Mouse (Mus musculus) urinary bladder, postnatal 25 days (tissue): ENCODE results near the gene Ptchd1.

Experiments used
- DNase-seq: peaks from one replicate; pipeline ENCODE4 v3.0.0; 2022; ENCODE audit warnings: low spot score

Gene Ptchd1

GRCm38 (mm10) chrX:155623701-155624281 is at the start of gene Ptchd1:
Gene Ptchd1 (minus strand): TSS chrX:155623814.
- DNase-seq = no peak

GRCm38 (mm10) chrX:155657971-155658370 is 34.4 kb upstream of the Ptchd1 start:
- no peak for DNase-seq

GRCm38 (mm10) chrX:155645975-155646374 is 22.4 kb upstream of the Ptchd1 start:
- no peak for DNase-seq

- no peak for DNase-seq
Measured at GRCm38 (mm10) chrX:155643975-155644374, 20.4 kb upstream of the Ptchd1 start.

- DNase-seq = no peak
Measured at GRCm38 (mm10) chrX:155625671-155626196, 2.1 kb upstream of the Ptchd1 start.

GRCm38 (mm10) chrX:155624895-155625294 is 1.3 kb upstream of the Ptchd1 start:
- DNase-seq = no peak

- no peak for DNase-seq
Measured at GRCm38 (mm10) chrX:155624341-155624841, 777 bp upstream of the Ptchd1 start, which contains the start of gene Gm15155. Gene Gm15155 (plus strand): TSS chrX:155624741.

GRCm38 (mm10) chrX:155622961-155623599 is 534 bp downstream of the Ptchd1 start:
- no peak for DNase-seq

GRCm38 (mm10) chrX:155622527-155622926 is 1.1 kb downstream of the Ptchd1 start:
- DNase-seq = no peak

GRCm38 (mm10) chrX:155601196-155601595 is 22.4 kb downstream of the Ptchd1 start:
- DNase-seq = no peak

GRCm38 (mm10) chrX:155596390-155596789 is 27.2 kb downstream of the Ptchd1 start:
- DNase-seq = no peak

- DNase-seq = no peak
Measured at GRCm38 (mm10) chrX:155594685-155595084, 28.9 kb downstream of the Ptchd1 start.

GRCm38 (mm10) chrX:155592467-155592866 is 31.1 kb downstream of the Ptchd1 start:
- DNase-seq = no peak

GRCm38 (mm10) chrX:155591490-155591889 is 32.1 kb downstream of the Ptchd1 start:
- DNase-seq = no peak

GRCm38 (mm10) chrX:155584586-155584985 is 39.0 kb downstream of the Ptchd1 start:
- DNase-seq = no peak

GRCm38 (mm10) chrX:155579791-155580190 is 43.8 kb downstream of the Ptchd1 start:
- DNase-seq = no peak

- DNase-seq = no peak
Measured at GRCm38 (mm10) chrX:155572396-155572795, 51.2 kb downstream of the Ptchd1 start.

GRCm38 (mm10) chrX:155543780-155544179 is 79.8 kb downstream of the Ptchd1 start:
- DNase-seq = no peak
